Mouse (Mus musculus): ENCODE results near the gene Ppia. TPM values are rescaled to one million over a fixed set of nuclear protein-coding genes. Genes with fewer than 3 reads are reported as not detected.

The Ppia gene
- polyA plus RNA-seq, 1 experiment = 3,065 TPM

- Histone ChIP-seq H3K4me3 (no peak overlapping the region), H3K27me3 (ENCODE audit: control insufficient read depth, insufficient read depth, insufficient read length) (no peaks in the 10 kb centered on the region), H3ac (ENCODE audit: control insufficient read depth, insufficient read length) (no peak overlapping the region), H3K4me2 (ENCODE audit: low read depth) (peak overlapping the region; percentile 60), H3K36me3 (ENCODE audit: control insufficient read depth, insufficient read depth) (no peaks in the 10 kb centered on the region), H3K79me2 (ENCODE audit: control insufficient read depth, insufficient read depth) (no peaks in the 10 kb centered on the region)
- TF ChIP-seq POLR2A (IDR thresholded peaks at IDR 0.05; ENCODE audit: insufficient read length, low read depth) = no peak
- no peak for TF ChIP-seq TCF3 (IDR thresholded peaks at IDR 0.05; ENCODE audit: insufficient read length, low read depth)
- TF ChIP-seq E2F4 (IDR thresholded peaks at IDR 0.05; ENCODE audit: insufficient read depth) = no peak
- TF ChIP-seq TCF12 (IDR thresholded peaks at IDR 0.05; ENCODE audit: insufficient read depth, poor library complexity, severe bottlenecking) = no peak
- TF ChIP-seq MYOG (IDR thresholded peaks at IDR 0.05; ENCODE audit: control insufficient read depth in 1 of 3, insufficient read depth in 1 of 3, insufficient read length in 2 of 3, low read depth in 2 of 3) = no peak
- TF ChIP-seq USF1 (IDR thresholded peaks at IDR 0.05; ENCODE audit: low read depth) = no peak
- no peak for TF ChIP-seq CEBPB (IDR thresholded peaks at IDR 0.05; ENCODE audit: insufficient read depth, poor library complexity, severe bottlenecking)
- TF ChIP-seq MYOD1 (IDR thresholded peaks at IDR 0.05; ENCODE audit: control insufficient read depth in 1 of 3, insufficient read length in 2 of 3, low read depth in 2 of 3) = no peak
- no peak for TF ChIP-seq REST (IDR thresholded peaks at IDR 0.05; ENCODE audit: insufficient read depth, insufficient read length)
- no peak for TF ChIP-seq SRF (IDR thresholded peaks at IDR 0.05; ENCODE audit: control insufficient read depth, insufficient read length, low read depth)
- no peak for TF ChIP-seq POLR2AphosphoS2 (IDR thresholded peaks at IDR 0.05; ENCODE audit: insufficient read length, low read depth)
- TF ChIP-seq MAX (IDR thresholded peaks at IDR 0.05; ENCODE audit: low read depth) = no peak
Observed at GRCm38 (mm10) chr11:6371376-6372155, 43.7 kb upstream of the Ppia start.

DNA sequence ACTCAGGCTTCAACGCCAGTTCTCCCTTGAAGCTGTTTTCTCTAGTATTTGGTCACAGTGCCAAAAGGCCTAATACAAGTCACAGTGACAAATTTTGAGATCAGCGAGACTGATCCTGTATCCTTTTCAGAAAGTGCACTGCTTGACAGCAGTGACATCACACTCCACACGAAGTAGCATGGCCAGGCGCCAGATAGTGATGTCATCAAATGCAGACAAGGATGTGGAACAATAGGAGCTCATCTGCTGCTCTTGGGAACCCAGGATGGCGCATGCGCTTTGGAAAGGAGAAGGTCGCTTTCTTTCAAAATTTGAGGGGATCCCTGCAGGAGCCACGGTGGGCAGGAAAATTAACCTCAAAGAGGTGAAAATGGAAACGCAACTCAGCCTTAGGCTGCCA, 42.5 kb upstream of the Ppia start:
- H3K27me3 ChIP-seq (ENCODE audit: control insufficient read depth, insufficient read depth, insufficient read length) = no peaks in the 10 kb centered on the region
- H3K36me3 ChIP-seq (ENCODE audit: control insufficient read depth, insufficient read depth) = no peaks in the 10 kb centered on the region
- no peak overlapping the region for H3K4me2 ChIP-seq (ENCODE audit: low read depth)
- no peak overlapping the region for H3ac ChIP-seq (ENCODE audit: control insufficient read depth, insufficient read length)
- H3K79me2 ChIP-seq (ENCODE audit: control insufficient read depth, insufficient read depth) = no peaks in the 10 kb centered on the region
- H3K4me3 ChIP-seq = no peak overlapping the region
- TF ChIP-seq REST (IDR thresholded peaks at IDR 0.05; ENCODE audit: insufficient read depth, insufficient read length) (no peak), MYOD1 (IDR thresholded peaks at IDR 0.05; ENCODE audit: control insufficient read depth in 1 of 3, insufficient read length in 2 of 3, low read depth in 2 of 3) (no peak), MAX (IDR thresholded peaks at IDR 0.05; ENCODE audit: low read depth) (no peak), TCF3 (IDR thresholded peaks at IDR 0.05; ENCODE audit: insufficient read length, low read depth) (no peak), MYOG (IDR thresholded peaks at IDR 0.05; ENCODE audit: control insufficient read depth in 1 of 3, insufficient read depth in 1 of 3, insufficient read length in 2 of 3, low read depth in 2 of 3) (no peak), CEBPB (IDR thresholded peaks at IDR 0.05; ENCODE audit: insufficient read depth, poor library complexity, severe bottlenecking) (no peak), TCF12 (IDR thresholded peaks at IDR 0.05; ENCODE audit: insufficient read depth, poor library complexity, severe bottlenecking) (no peak), SRF (IDR thresholded peaks at IDR 0.05; ENCODE audit: control insufficient read depth, insufficient read length, low read depth) (no peak), POLR2A (IDR thresholded peaks at IDR 0.05; ENCODE audit: insufficient read length, low read depth) (no peak), USF1 (IDR thresholded peaks at IDR 0.05; ENCODE audit: low read depth) (no peak), POLR2AphosphoS2 (IDR thresholded peaks at IDR 0.05; ENCODE audit: insufficient read length, low read depth) (no peak), E2F4 (IDR thresholded peaks at IDR 0.05; ENCODE audit: insufficient read depth) (no peak)

DNA sequence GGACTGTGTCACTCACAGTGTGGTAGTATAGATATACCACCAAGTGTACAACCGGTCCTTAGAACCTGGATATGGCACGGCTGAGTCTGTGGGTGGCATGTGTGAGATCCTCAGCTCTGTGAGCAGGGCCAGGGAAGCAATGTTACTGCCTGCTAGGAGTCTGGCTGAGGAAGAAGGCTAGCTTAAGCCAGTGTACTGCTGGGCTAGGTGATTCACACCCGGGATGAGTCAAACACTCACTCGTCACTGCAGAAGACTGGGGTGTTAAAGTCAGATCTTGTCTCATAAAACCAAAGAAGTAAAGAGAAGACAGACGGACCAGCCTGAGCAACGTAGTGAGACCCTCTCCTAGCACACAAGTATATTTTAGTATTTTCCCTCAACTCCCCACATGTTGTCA, 34.3 kb upstream of the Ppia start:
- Histone ChIP-seq H3K4me2 (ENCODE audit: low read depth) (no peak overlapping the region), H3K27me3 (ENCODE audit: control insufficient read depth, insufficient read depth, insufficient read length) (no peaks in the 10 kb centered on the region), H3K79me2 (ENCODE audit: control insufficient read depth, insufficient read depth) (no peaks in the 10 kb centered on the region), H3K4me3 (no peak overlapping the region), H3ac (ENCODE audit: control insufficient read depth, insufficient read length) (no peak overlapping the region), H3K36me3 (ENCODE audit: control insufficient read depth, insufficient read depth) (no peaks in the 10 kb centered on the region)
- TF ChIP-seq USF1 (IDR thresholded peaks at IDR 0.05; ENCODE audit: low read depth) (no peak), TCF3 (IDR thresholded peaks at IDR 0.05; ENCODE audit: insufficient read length, low read depth) (no peak), MYOD1 (IDR thresholded peaks at IDR 0.05; ENCODE audit: control insufficient read depth in 1 of 3, insufficient read length in 2 of 3, low read depth in 2 of 3) (no peak), MAX (IDR thresholded peaks at IDR 0.05; ENCODE audit: low read depth) (no peak), REST (IDR thresholded peaks at IDR 0.05; ENCODE audit: insufficient read depth, insufficient read length) (no peak), CEBPB (IDR thresholded peaks at IDR 0.05; ENCODE audit: insufficient read depth, poor library complexity, severe bottlenecking) (no peak), SRF (IDR thresholded peaks at IDR 0.05; ENCODE audit: control insufficient read depth, insufficient read length, low read depth) (no peak), POLR2A (IDR thresholded peaks at IDR 0.05; ENCODE audit: insufficient read length, low read depth) (no peak)

DNA sequence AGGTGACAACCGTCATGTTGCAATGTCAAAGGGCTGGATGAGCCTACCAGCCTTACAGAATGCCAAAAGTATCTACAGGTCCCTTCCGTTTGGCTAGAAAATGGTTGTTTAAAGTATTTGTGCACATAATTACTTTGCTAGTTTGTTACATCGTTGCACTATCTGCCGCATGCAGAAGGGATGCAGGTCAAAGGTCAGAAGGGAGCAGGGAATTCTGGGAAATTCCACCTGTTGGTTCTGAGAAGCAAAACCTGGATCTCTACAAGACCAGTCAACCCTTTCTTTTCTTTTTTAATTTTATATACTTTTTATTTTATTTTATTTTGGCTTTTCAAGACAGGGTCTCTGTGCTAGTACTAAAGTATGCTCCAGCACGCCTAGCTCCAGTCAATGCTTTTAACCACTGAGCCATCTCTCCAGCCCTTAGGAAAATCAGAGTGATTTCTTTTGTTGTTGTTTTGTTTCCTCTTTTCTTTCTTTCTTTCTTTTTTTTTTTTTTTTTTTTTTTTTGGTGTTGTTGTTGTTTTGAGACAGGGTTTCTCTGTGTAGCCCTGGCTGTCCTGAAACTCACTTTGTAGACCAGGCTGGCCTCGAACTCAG, 27.0 kb upstream of the Ppia start:
- Histone ChIP-seq H3ac (ENCODE audit: control insufficient read depth, insufficient read length) (peak overlapping the region; percentile 80), H3K4me2 (ENCODE audit: low read depth) (peak overlapping the region; percentile 68), H3K36me3 (ENCODE audit: control insufficient read depth, insufficient read depth) (no peaks in the 10 kb centered on the region), H3K4me3 (peak overlapping the region; percentile 50), H3K79me2 (ENCODE audit: control insufficient read depth, insufficient read depth) (peaks cover 24% of the 10 kb centered on the region), H3K27me3 (ENCODE audit: control insufficient read depth, insufficient read depth, insufficient read length) (no peaks in the 10 kb centered on the region)
- no peak for TF ChIP-seq TCF12 (IDR thresholded peaks at IDR 0.05; ENCODE audit: insufficient read depth, poor library complexity, severe bottlenecking)
- TF ChIP-seq TCF3 (IDR thresholded peaks at IDR 0.05; ENCODE audit: insufficient read length, low read depth) = no peak
- TF ChIP-seq MYOG (IDR thresholded peaks at IDR 0.05; ENCODE audit: control insufficient read depth in 1 of 3, insufficient read depth in 1 of 3, insufficient read length in 2 of 3, low read depth in 2 of 3) = no peak
- TF ChIP-seq SRF (IDR thresholded peaks at IDR 0.05; ENCODE audit: control insufficient read depth, insufficient read length, low read depth) = no peak
- TF ChIP-seq POLR2A (IDR thresholded peaks at IDR 0.05; ENCODE audit: insufficient read length, low read depth) = no peak
- TF ChIP-seq REST (IDR thresholded peaks at IDR 0.05; ENCODE audit: insufficient read depth, insufficient read length) = no peak
- no peak for TF ChIP-seq MYOD1 (IDR thresholded peaks at IDR 0.05; ENCODE audit: control insufficient read depth in 1 of 3, insufficient read length in 2 of 3, low read depth in 2 of 3)
- TF ChIP-seq USF1 (IDR thresholded peaks at IDR 0.05; ENCODE audit: low read depth) = no peak
- TF ChIP-seq POLR2AphosphoS2 (IDR thresholded peaks at IDR 0.05; ENCODE audit: insufficient read length, low read depth) = no peak
- TF ChIP-seq E2F4 (IDR thresholded peaks at IDR 0.05; ENCODE audit: insufficient read depth) = no peak
- no peak for TF ChIP-seq MAX (IDR thresholded peaks at IDR 0.05; ENCODE audit: low read depth)
- no peak for TF ChIP-seq CEBPB (IDR thresholded peaks at IDR 0.05; ENCODE audit: insufficient read depth, poor library complexity, severe bottlenecking)

Measured in myocyte (in vitro differentiated cells).